Mouse (Mus musculus) myocyte (in vitro differentiated cells): ENCODE measurements around the gene Coro7.

ENCODE experiments used
- MAX ChIP-seq: IDR thresholded peaks from one replicate; pipeline ENCODE4 v1.6.1; 2011; ENCODE audit warnings: low read depth, mild to moderate bottlenecking, control low read depth
- POLR2A ChIP-seq: IDR thresholded peaks from one replicate; pipeline ENCODE4 v1.6.1; 2011; ENCODE audit warnings: low read depth, mild to moderate bottlenecking, control low read depth, moderate library complexity; ENCODE audit not compliant: insufficient read length
- TCF12 ChIP-seq: IDR thresholded peaks from one replicate; pipeline ENCODE4 v1.6.1; 2011; ENCODE audit warnings: mild to moderate bottlenecking, control low read depth; ENCODE audit not compliant: poor library complexity, insufficient read depth, severe bottlenecking

- no peak for TF ChIP-seq MAX
- TF ChIP-seq POLR2A, result no peak
- no peak for TF ChIP-seq TCF12
Measured at GRCm38 (mm10) chr16:4701211-4701610, 21.6 kb upstream of the Coro7 start.
